Mouse (Mus musculus): ENCODE data around the gene Ntn3. TPM values are rescaled to one million over a fixed set of nuclear protein-coding genes. Genes with fewer than 3 reads are reported as not detected.

The Ntn3 gene
- total RNA-seq, 2 experiments from 2014 or later, result 7.5 to 9.9 TPM

Small RNA genes lying within 50 kb of the gene (microRNA-seq; reads per million reads assigned to microRNA genes)
- gene Mir5134 (1.5 to 3.1 reads per million in 2 experiments), gene Mir6965 (0 to 0.49 reads per million in 2 experiments)

Other genes with a start within 250 kb of the Ntn3 start
- not detected for gene Prss30, start 229.0 kb downstream of the Ntn3 start, total RNA-seq (2021)
- not detected for gene Prss22, start 211.4 kb downstream of the Ntn3 start, total RNA-seq (2021)
- not detected for gene Prss27, start 171.4 kb downstream of the Ntn3 start, total RNA-seq (2021)
- 10 to 100 TPM; 23.2 to 25.0 TPM for gene Kctd5, start 136.0 kb downstream of the Ntn3 start, total RNA-seq (2021)
- gene Pdpk1, start 58.6 kb downstream of the Ntn3 start, total RNA-seq (2021), result 100 to 1,000 TPM; 104 to 113 TPM
- gene Amdhd2, start 45.8 kb downstream of the Ntn3 start, total RNA-seq (2021), result 10 to 100 TPM; 31.0 to 31.7 TPM
- 1,000 to 10,000 TPM; 1,141 to 1,201 TPM for gene Atp6v0c, start 39.8 kb downstream of the Ntn3 start, total RNA-seq (2021)
- gene Tbc1d24, start 4.0 kb downstream of the Ntn3 start, total RNA-seq (2021), result 10 to 100 TPM; 54.2 to 57.6 TPM
- 1 to 10 TPM; 7.3 to 8.5 TPM for gene Tedc2, start 11.3 kb upstream of the Ntn3 start, total RNA-seq (2021)
- 1 to 10 TPM; 4.8 to 5.0 TPM for gene Ccnf, start 42.0 kb upstream of the Ntn3 start, total RNA-seq (2021)
- gene Abca17, start 141.5 kb upstream of the Ntn3 start, total RNA-seq (2021), result under 1 TPM; 0.51 to 0.92 TPM
- gene Abca3, start 142.4 kb upstream of the Ntn3 start, total RNA-seq (2021), result 10 to 100 TPM; 59.2 to 61.4 TPM
- gene Rnps1, start 205.0 kb upstream of the Ntn3 start, total RNA-seq (2021), result 100 to 1,000 TPM; 123 to 124 TPM
- gene Eci1, start 217.1 kb upstream of the Ntn3 start, total RNA-seq (2021), result 10 to 100 TPM; 27.3 to 34.2 TPM
- gene Dnase1l2, start 233.6 kb upstream of the Ntn3 start, total RNA-seq (2021), result 10 to 100 TPM in 1 of 2 experiments, 1 to 10 TPM in 1; 9.6 to 11.4 TPM

All from layer of hippocampus, adult 18-20 months (tissue).